Mouse (Mus musculus) liver, postnatal 0 days (tissue): ENCODE results near the gene Zbtb9.

ENCODE experiments used
- CTCF ChIP-seq: sonication (generic); IDR thresholded peaks from 2 replicates; pipeline ENCODE4 v1.5.1; 2016; ENCODE audit warnings: antibody characterized with exemption, low read depth
- EP300 ChIP-seq: IDR thresholded peaks from 2 replicates; pipeline ENCODE4 v1.6.1; 2016; ENCODE audit warnings: antibody characterized with exemption, low read depth, mild to moderate bottlenecking

GRCm38 (mm10) chr17:26979426-26979825 lies 6.5 kb downstream of the Zbtb9 start:
- no peak for TF ChIP-seq EP300
- TF ChIP-seq CTCF = no peak
